Mouse (Mus musculus): ENCODE data around the gene Ybx2.
"Not testable (repeated sequence)": the region's sequence is repeated elsewhere in the genome, so short reads cannot be mapped to it uniquely, and the experiment has no call there.

- TF ChIP-seq CTCF (IDR thresholded peaks at IDR 0.05; ENCODE audit: control insufficient read depth, insufficient read depth, low read length); POLR2A (IDR thresholded peaks at IDR 0.05; ENCODE audit: borderline replicate concordance, control insufficient read depth, low read depth, low read length): not testable (repeated sequence)
Observed at GRCm38 (mm10) chr11:69930176-69930575, 5.4 kb upstream of the Ybx2 start.
